Mouse (Mus musculus): ENCODE measurements around the gene Cfap99.

DNA sequence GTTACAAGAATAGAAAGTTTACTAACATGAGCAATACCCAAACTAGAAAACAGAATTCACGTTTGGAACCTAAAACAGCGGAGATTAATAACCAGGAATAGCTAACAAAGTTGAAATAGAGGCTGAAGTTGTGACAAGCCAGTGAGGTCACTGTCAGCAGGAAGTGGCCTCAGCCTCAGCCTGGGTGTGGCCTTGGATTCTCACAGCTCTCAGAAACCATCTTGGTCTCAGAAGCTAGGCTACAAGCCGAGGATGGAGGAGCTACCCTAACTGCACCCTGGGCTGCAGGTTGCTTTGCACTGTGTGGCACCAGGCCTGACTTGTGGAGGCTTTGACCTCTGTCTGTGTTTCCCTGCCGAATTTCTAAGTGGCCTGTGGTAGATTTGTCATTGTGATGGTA is 22.3 kb upstream of the Cfap99 start:
- TF ChIP-seq CTCF (IDR thresholded peaks at IDR 0.05; ENCODE audit: control insufficient read depth, insufficient read depth, low read length): no peak
- no peak for TF ChIP-seq POLR2A (IDR thresholded peaks at IDR 0.05; ENCODE audit: borderline replicate concordance, control insufficient read depth, low read depth, low read length)

Measured in bone marrow, adult 2 months (tissue).